Mouse (Mus musculus) forelimb bud, embryonic 11.5 days (tissue): ENCODE measurements around the gene Iqcn.

Source experiments
- DNase-seq: peaks from one replicate; pipeline ENCODE4 v3.0.0-alpha.2; 2012; ENCODE audit warnings: low read depth, low spot score

The Iqcn gene

GRCm38 (mm10) chr8:70755661-70756475, 52.6 kb downstream of the Iqcn start:
- DNase-seq, result no peak

- DNase-seq, result no peak
These were observed 53.3 kb downstream of the Iqcn start for GRCm38 (mm10) chr8:70756476-70757040.

- DNase-seq, result no peak
These were observed 54.5 kb downstream of the Iqcn start for GRCm38 (mm10) chr8:70757523-70758307.

GRCm38 (mm10) chr8:70758308-70758615, 55.0 kb downstream of the Iqcn start:
- no peak for DNase-seq

GRCm38 (mm10) chr8:70758616-70759561, 55.6 kb downstream of the Iqcn start:
- no peak for DNase-seq

GRCm38 (mm10) chr8:70760350-70760749, 57.1 kb downstream of the Iqcn start:
- no peak for DNase-seq

GRCm38 (mm10) chr8:70760775-70761406, 57.6 kb downstream of the Iqcn start, which contains the start of gene Mpv17l2:
Mpv17l2 (minus strand) TSS chr8:70760946.
- DNase-seq, result peak; percentile 99

- DNase-seq, result no peak
These were observed 58.9 kb downstream of the Iqcn start for GRCm38 (mm10) chr8:70762118-70762517.

GRCm38 (mm10) chr8:70763354-70763753, 60.1 kb downstream of the Iqcn start:
- no peak for DNase-seq

- DNase-seq, result no peak
These were observed 60.8 kb downstream of the Iqcn start for GRCm38 (mm10) chr8:70764026-70764425.

GRCm38 (mm10) chr8:70764676-70765075, 61.4 kb downstream of the Iqcn start:
- no peak for DNase-seq

GRCm38 (mm10) chr8:70765329-70765728, 62.1 kb downstream of the Iqcn start:
- no peak for DNase-seq

- no peak for DNase-seq
These were observed 62.7 kb downstream of the Iqcn start for GRCm38 (mm10) chr8:70765838-70766570.

GRCm38 (mm10) chr8:70766571-70767440, 63.5 kb downstream of the Iqcn start:
- DNase-seq, result peak; percentile 78
